28 mouse cellular contexts compared by ENCODE assay signal in genomic region chr10:41870101-41870500, GRCm38 (mm10).
DNase-seq lines count a peak whose midpoint lies in the region; ATAC-seq lines count a peak whose summit lies in the region.
"Had no signal": no experiment of that assay in that cellular context is flagged by ENCODE, and none has a peak within 500 bp of the region (broad histone marks: within the 10 kb centered on the region; RNA-seq: fewer than 3 reads in every experiment).

No protein-coding gene starts in this region.

- H3K9ac ChIP-seq in heart, embryonic 12.5 days, result no peak overlapping the region
- no peak overlapping the region for H3K9ac ChIP-seq in midbrain, embryonic 13.5 days (replicated peaks)
- H3K9ac ChIP-seq: embryonic facial prominence, embryonic 13.5 days; forebrain, embryonic 12.5 days; forebrain, embryonic 15.5 days; heart, embryonic 15.5 days; hindbrain, embryonic 14.5 days had no signal

- H3K4me3 ChIP-seq in heart, embryonic 12.5 days, result no peak overlapping the region
- no peak overlapping the region for H3K4me3 ChIP-seq in macrophage (ENCODE audit: inconsistent target)
- H3K4me3 ChIP-seq in midbrain, embryonic 13.5 days (replicated peaks), result no peak overlapping the region
- H3K4me3 ChIP-seq: embryonic facial prominence, embryonic 10.5 days; embryonic facial prominence, embryonic 13.5 days; erythroblast, embryonic 14.5 days; forebrain, embryonic 12.5 days; forebrain, embryonic 15.5 days; heart, embryonic 15.5 days had no signal

- H3K4me2 ChIP-seq in heart, embryonic 12.5 days, result no peak overlapping the region
- no peak overlapping the region for H3K4me2 ChIP-seq in midbrain, embryonic 13.5 days (replicated peaks)
- H3K4me2 ChIP-seq: embryonic facial prominence, embryonic 13.5 days; forebrain, embryonic 12.5 days; forebrain, embryonic 15.5 days; heart, embryonic 11.5 days; heart, embryonic 15.5 days; hindbrain, embryonic 14.5 days had no signal

- DNase-seq in heart, adult 11 months, result peak; percentile 27
- DNase-seq in urinary bladder, postnatal 36 days (ENCODE audit: low spot score in 2 of 2), result no peak
- DNase-seq in urinary bladder, adult 2 months (ENCODE audit: low spot score), result no peak
- DNase-seq: adrenal gland, adult 8-10 months; adrenal gland, postnatal 25 days; B cell, adult 2 months; cerebellum, adult 18-20 months; cerebellum, adult 9-10 months; cerebellum, postnatal 14 days; embryo, embryonic 11 days; gastrocnemius, postnatal 25 days; heart, postnatal 10 days; heart, postnatal 36 days had no signal

- no peaks in the 10 kb centered on the region for H3K27me3 ChIP-seq in heart, embryonic 12.5 days (replicated peaks)
- H3K27me3 ChIP-seq in midbrain, embryonic 13.5 days, result no peaks in the 10 kb centered on the region
- H3K27me3 ChIP-seq: embryonic facial prominence, embryonic 13.5 days; forebrain, embryonic 12.5 days; forebrain, embryonic 15.5 days; heart, embryonic 15.5 days had no signal

- WGBS in heart, embryonic 12.5 days, result 53% methylated on average over 2 of the region's 2 CpGs
- 9% methylated on average over 1 of the region's 2 CpGs for WGBS in macrophage (ENCODE audit: missing documents)
- 59% methylated on average over 2 of the region's 2 CpGs for WGBS in midbrain, embryonic 13.5 days

- no peaks in the 10 kb centered on the region for H3K9me3 ChIP-seq in heart, embryonic 12.5 days (replicated peaks)
- H3K9me3 ChIP-seq in midbrain, embryonic 13.5 days, result no peaks in the 10 kb centered on the region
- H3K9me3 ChIP-seq: embryonic facial prominence, embryonic 10.5 days; embryonic facial prominence, embryonic 13.5 days; forebrain, embryonic 12.5 days; forebrain, embryonic 15.5 days; heart, embryonic 15.5 days had no signal

- H3K36me3 ChIP-seq in heart, embryonic 12.5 days, result no peaks in the 10 kb centered on the region
- no peaks in the 10 kb centered on the region for H3K36me3 ChIP-seq in macrophage (ENCODE audit: inconsistent target)
- no peaks in the 10 kb centered on the region for H3K36me3 ChIP-seq in midbrain, embryonic 13.5 days
- H3K36me3 ChIP-seq: embryonic facial prominence, embryonic 10.5 days; embryonic facial prominence, embryonic 13.5 days; forebrain, embryonic 12.5 days; forebrain, embryonic 15.5 days; heart, embryonic 15.5 days had no signal

- H3K79me2 ChIP-seq in macrophage (ENCODE audit: inconsistent target), result no peaks in the 10 kb centered on the region

- ATAC-seq in heart, embryonic 12.5 days (ENCODE audit: insufficient number of reproducible peaks, low FRiP score), result no peak
- peak; percentile 76 for ATAC-seq in common myeloid progenitor, adult 5-6 weeks (replicated peaks; ENCODE audit: low read depth, poor library complexity, severe bottlenecking)
- ATAC-seq in midbrain, embryonic 13.5 days, result no peak
- ATAC-seq: activated CD4-positive, CD25-positive, alpha-beta regulatory T cell, adult 4 months; forebrain, embryonic 15.5 days; hindbrain, postnatal 0 days; inflammation-experienced regulatory T-cells, adult 6 months had no signal

- H3K4me1 ChIP-seq in heart, embryonic 12.5 days (replicated peaks), result peaks cover 14% of the 10 kb centered on the region
- H3K4me1 ChIP-seq in midbrain, embryonic 13.5 days (replicated peaks), result peaks cover 13% of the 10 kb centered on the region

- no peak overlapping the region for H3K27ac ChIP-seq in heart, embryonic 12.5 days (ENCODE audit: poor library complexity, severe bottlenecking)
- peak overlapping the region; percentile 31 for H3K27ac ChIP-seq in macrophage
- no peak overlapping the region for H3K27ac ChIP-seq in midbrain, embryonic 13.5 days
- H3K27ac ChIP-seq: embryonic facial prominence, embryonic 10.5 days; embryonic facial prominence, embryonic 13.5 days; forebrain, embryonic 12.5 days; forebrain, embryonic 15.5 days; heart, embryonic 15.5 days; hindbrain, embryonic 14.5 days; hindbrain, postnatal 0 days had no signal
